Comparison of ENCODE assay signal across 21 mouse cellular contexts in genomic region chr7:55865750-55866416, GRCm38 (mm10). TPM values are rescaled to one million over a fixed set of nuclear protein-coding genes. Genes with fewer than 3 reads are reported as not detected.
DNase-seq lines count a peak whose midpoint lies in the region; ATAC-seq and TF ChIP-seq lines count a peak whose summit lies in the region.
"Had no signal": no experiment of that assay in that cellular context is flagged by ENCODE, and none has a peak within 500 bp of the region (broad histone marks: within the 10 kb centered on the region; RNA-seq: fewer than 3 reads in every experiment).

No protein-coding gene starts in this region.

- peaks cover 7% of the 10 kb centered on the region; the same call in 1 of the 2 replicates for H3K4me1 ChIP-seq in forebrain, embryonic 15.5 days
- H3K4me1 ChIP-seq in forebrain, embryonic 14.5 days (ENCODE audit: control insufficient read depth, insufficient read depth, low read length) = no peaks in the 10 kb centered on the region

- no peaks in the 10 kb centered on the region for H3K9me3 ChIP-seq in forebrain, embryonic 15.5 days
- H3K9me3 ChIP-seq in forebrain, embryonic 14.5 days (replicated peaks; ENCODE audit: control insufficient read depth, low read length) = no peaks in the 10 kb centered on the region
- H3K9me3 ChIP-seq: embryonic facial prominence, embryonic 13.5 days; G1E; hindbrain, embryonic 15.5 days had no signal

- intact Hi-C loops in left cerebral cortex, adult 2 months (cut with DNase I) = no loop called here
- intact Hi-C loops in left cerebral cortex, postnatal 36 days (cut with DNase I) = no loop called here

- peak overlapping the region; percentile 12 for H3K27ac ChIP-seq in forebrain, embryonic 15.5 days (replicated peaks)
- H3K27ac ChIP-seq in forebrain, embryonic 14.5 days (ENCODE audit: low read depth, low read length) = no peak overlapping the region
- peak overlapping the region; percentile 32; the same call in 1 of the 2 replicates for H3K27ac ChIP-seq in left cerebral cortex, adult 2 months
- H3K27ac ChIP-seq: embryonic facial prominence, embryonic 13.5 days; heart, adult 2 months; hindbrain, embryonic 15.5 days had no signal

- no peaks in the 10 kb centered on the region for H3K36me3 ChIP-seq in forebrain, embryonic 15.5 days
- H3K36me3 ChIP-seq in forebrain, embryonic 14.5 days (ENCODE audit: control insufficient read depth, insufficient read depth, low read length) = no peaks in the 10 kb centered on the region
- H3K36me3 ChIP-seq: hindbrain, embryonic 15.5 days had no signal

- ATAC-seq in forebrain, embryonic 15.5 days (replicated peaks) = 0 out of 2 replicates have a peak, but pooled peaks have one; percentile 27
- no peak for ATAC-seq in forebrain, embryonic 14.5 days
- ATAC-seq: CD4-positive, CD25-positive, alpha-beta regulatory T cell, adult 4 months; intestine, embryonic 16.5 days had no signal

- 76% methylated on average over 8 of the region's 8 CpGs for WGBS in forebrain, embryonic 15.5 days
- WGBS in forebrain, embryonic 14.5 days = 83% methylated on average over 8 of the region's 8 CpGs

- H3K9ac ChIP-seq in forebrain, embryonic 15.5 days (replicated peaks) = no peak overlapping the region
- H3K9ac ChIP-seq in forebrain, embryonic 14.5 days (ENCODE audit: low read length) = no peak overlapping the region
- H3K9ac ChIP-seq: embryonic facial prominence, embryonic 13.5 days; hindbrain, embryonic 15.5 days had no signal

- H3K4me3 ChIP-seq in forebrain, embryonic 15.5 days = no peak overlapping the region
- H3K4me3 ChIP-seq in forebrain, embryonic 14.5 days (ENCODE audit: low read depth, low read length) = no peak overlapping the region
- no peak overlapping the region for H3K4me3 ChIP-seq in left cerebral cortex, adult 2 months
- H3K4me3 ChIP-seq: embryonic facial prominence, embryonic 13.5 days; heart, adult 2 months; hindbrain, embryonic 15.5 days had no signal

- no peak for TF ChIP-seq CTCF in left cerebral cortex, adult 2 months (IDR thresholded peaks at IDR 0.05)

- H3K4me2 ChIP-seq in forebrain, embryonic 15.5 days (replicated peaks) = no peak overlapping the region
- H3K4me2 ChIP-seq in forebrain, embryonic 14.5 days (ENCODE audit: low read length) = no peak overlapping the region
- H3K4me2 ChIP-seq: embryonic facial prominence, embryonic 13.5 days; heart, embryonic 11.5 days; hindbrain, embryonic 15.5 days had no signal

- no peaks in the 10 kb centered on the region for H3K27me3 ChIP-seq in forebrain, embryonic 15.5 days
- no peaks in the 10 kb centered on the region for H3K27me3 ChIP-seq in forebrain, embryonic 14.5 days (replicated peaks; ENCODE audit: control insufficient read depth, insufficient read depth, low read length)
- H3K27me3 ChIP-seq: embryonic facial prominence, embryonic 13.5 days; hindbrain, embryonic 15.5 days had no signal

- DNase-seq in forebrain, embryonic 14.5 days (ENCODE audit: low spot score) = no peak
- DNase-seq in heart, adult 11 months = peak; percentile 65
- DNase-seq in heart, postnatal 4 days = no peak
- no peak for DNase-seq in left cerebral cortex, adult 2 months (ENCODE audit: extremely low spot score in 1 of 2, low spot score in 2 of 2)
- DNase-seq in left cerebral cortex, postnatal 36 days (ENCODE audit: low spot score in 2 of 2) = no peak
- DNase-seq in kidney, postnatal 14 days = no peak
- DNase-seq: adrenal gland, adult 8-10 months; adrenal gland, postnatal 36 days; B cell, adult 2 months; cerebellum, adult 11 months; cerebellum, adult 8-10 months; cerebellum, postnatal 25 days; gastrocnemius, postnatal 10 days; heart, adult 2 months had no signal

RNA-seq across cellular contexts. Expression of gene Cyfip1, which starts 24.3 kb away (rescaled TPM):
- polyA plus RNA-seq in forebrain, embryonic 15.5 days (2015; fragmentation: Nextera tagmentation; extraction: Ambion mirVana) = 63.0 and 65.3 TPM in 2 replicates
- polyA plus RNA-seq in forebrain, embryonic 14.5 days (2014; fragmentation: Nextera tagmentation; extraction: Ambion mirVana) = 54.5 and 69.5 TPM in 2 replicates
- 10 to 100 TPM; 58.9 to 59.1 TPM for total RNA-seq in heart, postnatal 4 days (2021)
- 10 to 100 TPM; 68.1 to 75.4 TPM for total RNA-seq in left cerebral cortex, adult 2 months (2021)
- total RNA-seq in left cerebral cortex, postnatal 36 days (2021) = 10 to 100 TPM; 65.5 to 73.2 TPM
